Mouse (Mus musculus) megakaryocyte-erythroid progenitor cell, adult 5-6 weeks (primary cell): ENCODE data around the gene Dmrtc2. TPM values are rescaled to one million over a fixed set of nuclear protein-coding genes. Genes with fewer than 3 reads are reported as not detected.
A peak's percentile ranks its signal among the peaks of the same experiment; 100 is the strongest.
"Not testable (repeated sequence)": the region's sequence is repeated elsewhere in the genome, so short reads cannot be mapped to it uniquely, and the experiment has no call there.

Experiments used
- ATAC-seq: replicated peaks from 2 replicates; pipeline ENCODE4 v1.8.0; 2016; ENCODE audit warnings: mild to moderate bottlenecking, inconsistent platforms; ENCODE audit not compliant: severe bottlenecking, poor library complexity, low FRiP score, low TSS enrichment
- total RNA-seq, 2 experiments: library from RNA; stranded (forward) in 1 of 2; stranded (reverse) in 1 of 2; fragments of 200-1000, 215-1000 nt in 1 of 2; fragments of >200 nt in 1 of 2; fragmentation: Nextera tagmentation in 1 of 2; gene quantifications; 2 replicates each; pipeline ENCODE4 v1.2.3; 2014 to 2017

The Dmrtc2 gene
- total RNA-seq, 2 experiments from 2014 or later, result not detected

- ATAC-seq, result no peak
Observed at GRCm38 (mm10) chr7:24861913-24862312, 7.9 kb upstream of the Dmrtc2 start, which contains the start of gene Gm9844. Gm9844 (plus strand) TSS chr7:24862213.

DNA sequence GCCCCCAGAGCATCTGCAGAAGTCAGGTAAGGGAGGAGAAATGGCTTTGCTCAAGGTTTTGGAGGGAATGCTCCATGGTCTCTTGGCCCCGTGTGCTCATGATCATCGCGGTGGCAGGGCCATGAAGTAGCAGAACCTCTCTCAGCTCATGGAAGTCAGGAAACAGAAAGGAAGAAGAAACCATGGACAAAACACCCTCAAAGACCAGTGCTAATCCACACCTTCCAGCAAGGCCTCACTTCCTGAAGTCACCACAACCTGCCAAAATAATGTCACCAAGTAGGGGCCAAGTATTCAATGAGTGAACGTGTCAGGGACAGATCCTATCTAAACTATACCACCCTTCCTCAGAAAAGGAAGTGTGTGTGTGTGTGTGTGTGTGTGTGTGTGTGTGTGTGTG, 7.0 kb upstream of the Dmrtc2 start:
- no peak for ATAC-seq

- ATAC-seq, result no peak
Observed at GRCm38 (mm10) chr7:24864156-24864555, 5.7 kb upstream of the Dmrtc2 start.

DNA sequence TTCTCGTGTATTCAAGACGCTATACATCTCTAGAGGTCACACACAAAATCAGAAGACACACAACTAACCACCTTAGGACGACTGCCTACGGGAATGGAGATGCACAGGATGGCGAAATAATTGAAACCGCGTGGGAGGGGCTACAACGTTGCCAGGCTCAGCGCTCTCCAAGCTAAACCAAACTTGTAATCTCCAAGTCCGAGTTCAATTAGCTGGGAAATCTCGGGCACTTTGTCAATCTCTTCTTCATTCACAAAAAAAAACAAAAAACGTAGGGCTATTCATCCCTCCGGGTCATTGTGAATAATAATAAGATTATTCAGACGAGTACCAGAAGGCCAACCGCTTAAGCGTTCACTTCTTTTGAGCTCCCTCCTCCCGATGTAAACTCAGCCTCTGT, 777 bp upstream of the Dmrtc2 start:
- ATAC-seq, result no peak

GRCm38 (mm10) chr7:24877588-24877987, 7.7 kb downstream of the Dmrtc2 start:
- ATAC-seq, result no peak

DNA sequence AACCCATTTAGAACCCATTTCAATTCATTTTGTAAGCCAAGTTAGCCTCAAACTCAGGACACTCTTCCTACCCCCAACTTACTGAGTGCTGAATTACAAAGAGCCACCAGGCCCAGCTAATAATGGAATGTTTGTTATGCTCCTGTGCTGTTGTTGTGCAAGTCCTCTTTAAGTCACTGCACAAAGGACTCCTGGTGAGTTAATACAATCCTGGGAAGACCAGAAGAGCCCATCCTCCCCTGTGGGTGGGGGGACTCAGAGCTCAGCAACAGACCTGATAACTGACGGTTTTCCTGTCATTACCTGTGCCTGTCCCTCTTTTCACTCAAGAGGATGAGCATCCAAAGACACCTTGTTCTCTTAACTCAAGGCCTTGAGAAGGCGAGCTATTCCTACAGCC, 9.8 kb downstream of the Dmrtc2 start:
- ATAC-seq, result no peak

DNA sequence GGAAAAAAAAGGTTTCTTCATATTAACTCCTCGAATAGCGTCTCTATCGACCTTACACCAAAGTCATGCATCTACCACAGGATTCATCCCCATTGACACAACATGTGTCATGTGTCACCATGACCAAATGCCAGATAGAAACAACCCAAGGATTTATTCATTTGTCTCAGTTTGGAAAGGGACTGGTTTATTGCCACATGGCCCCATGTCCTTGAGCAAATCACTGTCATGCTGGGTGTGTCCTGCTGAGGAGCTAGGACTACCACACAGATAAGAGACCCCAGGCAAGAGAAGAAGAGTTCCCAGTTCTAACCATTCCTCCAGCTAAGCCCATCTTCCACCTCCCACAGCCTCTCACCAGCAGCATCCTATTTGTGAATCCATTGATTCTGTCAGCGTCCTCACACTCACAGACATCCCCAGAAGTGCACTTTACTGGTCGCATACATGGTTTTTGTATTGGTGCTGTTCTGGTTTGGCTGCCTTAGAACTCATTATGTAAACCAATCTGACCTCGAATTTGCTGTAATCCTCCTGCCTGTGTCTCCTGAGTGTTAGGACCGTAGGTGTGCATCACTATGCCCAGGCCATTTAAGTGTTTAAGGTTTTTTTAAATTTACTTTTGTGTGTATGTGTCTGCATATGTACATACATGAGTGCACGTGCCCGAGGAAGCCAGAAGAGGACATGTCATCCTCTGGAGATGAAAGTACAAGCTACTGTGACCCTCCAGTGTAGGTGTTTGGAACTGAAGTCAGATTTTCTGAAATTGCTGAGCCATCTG, 12.8 kb downstream of the Dmrtc2 start:
- no peak for ATAC-seq

- peak; percentile 89 for ATAC-seq
Observed at GRCm38 (mm10) chr7:24883896-24884692, 14.2 kb downstream of the Dmrtc2 start, which contains the start of gene Rps19. Rps19 (plus strand) TSS chr7:24884371.

- no peak for ATAC-seq
Observed at GRCm38 (mm10) chr7:24884693-24885291, 14.9 kb downstream of the Dmrtc2 start.

DNA sequence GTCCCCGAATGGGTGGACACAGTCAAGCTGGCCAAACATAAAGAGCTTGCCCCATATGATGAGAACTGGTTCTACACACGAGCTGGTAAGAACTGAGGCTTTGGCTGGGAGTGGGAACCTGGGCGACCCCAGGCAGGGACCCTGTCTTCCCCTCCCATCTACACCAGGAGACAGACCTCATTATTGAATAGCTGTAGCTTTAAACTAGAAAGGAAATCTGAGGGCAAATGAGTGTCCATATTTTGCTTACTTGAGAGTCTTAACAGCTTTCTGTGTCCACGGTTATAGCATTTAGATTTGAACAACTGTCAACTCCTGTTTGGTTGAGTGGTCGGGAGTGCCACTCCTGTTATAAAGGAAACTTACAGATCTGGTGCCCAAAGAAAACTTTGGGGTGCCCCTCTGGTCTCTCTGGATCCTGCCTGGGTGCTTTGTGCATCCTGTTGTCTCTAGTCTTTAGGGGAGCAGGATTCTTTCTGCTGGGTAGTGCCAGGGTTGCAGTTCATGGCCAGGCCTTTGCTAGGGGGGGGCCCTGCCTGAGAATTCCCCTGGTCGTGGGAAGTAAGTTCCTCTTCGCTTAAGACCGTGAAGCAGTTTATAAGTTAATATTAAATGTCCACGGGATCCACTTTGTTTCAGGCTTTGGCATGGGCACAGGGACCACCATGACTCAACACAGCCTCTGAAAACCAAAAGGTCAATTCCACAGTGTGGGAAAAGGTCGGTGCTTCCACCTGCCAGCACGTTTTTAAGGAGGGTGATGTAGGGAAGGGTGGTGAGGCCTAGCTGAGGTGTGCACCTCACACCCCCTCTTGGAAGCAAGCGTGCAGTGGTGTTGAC, 15.8 kb downstream of the Dmrtc2 start:
- ATAC-seq, result no peak

DNA sequence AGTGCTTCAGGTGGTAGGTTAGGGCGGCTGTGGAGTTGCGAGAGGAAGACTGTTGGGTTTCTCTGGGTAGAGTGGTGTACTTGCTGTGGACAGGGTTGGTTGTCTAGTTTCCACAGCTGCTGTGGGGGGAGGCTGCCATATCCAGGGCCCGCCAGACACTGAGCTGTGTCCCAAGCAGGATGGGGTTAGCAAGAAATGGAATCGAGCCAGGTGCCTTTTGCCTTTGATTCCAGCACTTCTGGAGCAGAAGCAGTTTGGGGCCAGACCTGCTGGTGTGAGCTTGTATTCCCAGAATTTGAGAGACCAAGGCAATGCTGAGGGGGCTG, 16.4 kb downstream of the Dmrtc2 start:
- no peak for ATAC-seq

DNA sequence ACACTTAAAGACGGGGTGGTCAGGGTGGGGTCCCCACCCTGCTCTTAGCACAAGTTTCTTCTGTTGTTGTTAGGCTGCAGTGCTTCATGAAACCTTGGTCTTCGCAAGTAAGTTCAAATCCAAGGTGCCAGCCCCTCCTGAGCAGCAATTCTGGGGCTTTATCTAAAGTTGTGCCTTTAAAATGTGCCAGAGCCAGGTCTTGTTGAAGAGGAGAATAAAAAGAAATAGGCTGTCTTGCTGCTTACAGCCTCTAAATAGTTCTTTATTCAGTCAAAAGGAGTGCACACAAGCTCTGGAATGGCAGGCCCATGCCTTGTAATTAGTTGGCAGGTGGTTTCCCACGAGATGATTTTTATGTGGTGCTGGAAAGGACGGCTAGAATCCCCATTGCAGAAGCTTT, 17.2 kb downstream of the Dmrtc2 start:
- no peak for ATAC-seq

- peak; percentile 5 for ATAC-seq
Observed at GRCm38 (mm10) chr7:24889431-24890220, 19.8 kb downstream of the Dmrtc2 start.

- peak; percentile 69 for ATAC-seq
Observed at GRCm38 (mm10) chr7:24890281-24891216, 20.7 kb downstream of the Dmrtc2 start.

GRCm38 (mm10) chr7:24891241-24892124, 21.6 kb downstream of the Dmrtc2 start:
- no peak for ATAC-seq

DNA sequence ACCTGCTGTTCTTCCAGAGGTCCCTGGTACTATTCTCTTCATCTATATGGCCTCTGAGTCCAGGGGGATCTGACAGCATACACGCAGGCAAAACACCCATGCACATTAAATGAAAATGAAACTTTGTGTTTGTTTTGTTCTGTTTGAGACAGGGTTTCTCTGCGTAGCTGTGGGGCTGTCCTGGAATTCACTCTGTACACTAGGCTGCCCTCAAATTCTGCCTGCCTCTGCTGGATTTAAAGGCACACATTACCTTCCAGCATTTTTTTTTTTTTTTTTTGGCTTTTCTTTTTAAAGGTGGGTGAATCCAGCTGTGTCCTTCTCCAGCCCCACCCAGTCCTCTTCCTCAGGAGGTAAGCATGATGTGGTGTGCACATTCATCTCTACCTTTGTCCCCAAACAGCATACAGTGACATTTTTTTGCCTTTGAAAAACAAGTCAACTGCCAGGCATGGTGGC, 22.3 kb downstream of the Dmrtc2 start:
- ATAC-seq, result no peak

- not testable (repeated sequence) for ATAC-seq
Observed at GRCm38 (mm10) chr7:24895749-24896148, 25.9 kb downstream of the Dmrtc2 start.
